Mouse (Mus musculus): ENCODE measurements around the gene Ccdc34.

GRCm38 (mm10) chr2:110177879-110178278 is 160.3 kb downstream of the Ccdc34 start:
- TF ChIP-seq ZKSCAN1 (IDR thresholded peaks at IDR 0.05; ENCODE audit: borderline replicate concordance, low read depth, low read length): no peak
- no peak for TF ChIP-seq EP300 (IDR thresholded peaks at IDR 0.05; ENCODE audit: low read length)
- no peak for TF ChIP-seq JUND (conservative IDR thresholded peaks at IDR 0.05; ENCODE audit: low read depth, low read length)
- TF ChIP-seq CTCF (conservative IDR thresholded peaks at IDR 0.05 in 1 of 2, IDR thresholded peaks at IDR 0.05 in 1 of 2; ENCODE audit: low read depth in 2 of 2, low read length in 2 of 2): no peak
- TF ChIP-seq POLR2A (IDR thresholded peaks at IDR 0.05; ENCODE audit: low read depth, low read length): no peak
- no peak for TF ChIP-seq MAX (IDR thresholded peaks at IDR 0.05; ENCODE audit: low read length)
- TF ChIP-seq POLR2AphosphoS2 (IDR thresholded peaks at IDR 0.05; ENCODE audit: low read depth, low read length): no peak
- no peak for TF ChIP-seq MXI1 (IDR thresholded peaks at IDR 0.05; ENCODE audit: low read depth, low read length)
- no peak for TF ChIP-seq ETS1 (conservative IDR thresholded peaks at IDR 0.05; ENCODE audit: low read depth, low read length)
- TF ChIP-seq MAFK (IDR thresholded peaks at IDR 0.05; ENCODE audit: insufficient replicate concordance, low read length): no peak
- TF ChIP-seq ZC3H11A (IDR thresholded peaks at IDR 0.05; ENCODE audit: low read depth, low read length): no peak
